Mouse (Mus musculus) yolk sac, embryonic 10.5 days (tissue): ENCODE results near the gene Tshz3.

Experiments
- DNase-seq: peaks from one replicate; pipeline ENCODE4 v3.0.0-alpha.2; 2017; ENCODE audit warnings: low spot score

Gene Tshz3

DNA sequence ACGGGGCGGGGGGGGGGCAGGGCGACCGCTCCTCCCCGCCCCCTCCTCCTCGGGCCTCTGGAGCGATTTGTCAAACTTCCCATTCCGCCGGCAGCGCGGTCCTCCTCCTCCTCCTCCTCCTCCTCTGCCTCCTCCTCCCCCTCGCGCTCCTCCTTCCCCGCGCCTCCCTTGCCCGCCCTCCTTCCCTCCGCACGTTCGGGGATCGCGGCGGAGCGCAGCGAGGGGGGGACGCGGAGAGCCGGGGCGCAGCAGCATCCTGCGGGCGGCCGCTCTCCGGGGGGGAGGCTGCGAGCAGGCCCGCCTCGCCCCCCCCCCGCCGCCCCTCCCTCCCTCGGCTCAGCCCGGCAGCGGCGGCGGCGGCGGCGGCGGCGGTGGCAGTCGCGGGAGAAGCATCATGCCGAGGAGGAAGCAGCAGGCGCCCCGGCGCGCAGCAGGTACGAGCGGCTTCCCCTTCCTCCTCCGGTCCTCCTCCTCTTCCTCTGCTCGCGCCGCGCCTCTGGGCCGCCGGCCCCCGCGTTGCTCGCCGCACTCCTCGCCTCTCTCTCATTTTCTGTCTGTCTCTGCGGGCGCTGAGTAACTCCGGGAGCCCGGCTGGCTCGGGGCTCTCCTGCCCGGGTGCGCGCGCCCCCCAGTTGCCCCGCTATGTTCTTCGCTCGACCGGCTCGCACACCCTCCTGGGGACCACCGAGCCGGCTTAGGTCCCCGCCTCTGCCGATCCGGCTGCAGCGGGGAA lies at the start of gene Tshz3:
TSS of gene Tshz3 (plus strand) at position 263 of the 733 bp plus-strand sequence.
- no peak for DNase-seq

DNA sequence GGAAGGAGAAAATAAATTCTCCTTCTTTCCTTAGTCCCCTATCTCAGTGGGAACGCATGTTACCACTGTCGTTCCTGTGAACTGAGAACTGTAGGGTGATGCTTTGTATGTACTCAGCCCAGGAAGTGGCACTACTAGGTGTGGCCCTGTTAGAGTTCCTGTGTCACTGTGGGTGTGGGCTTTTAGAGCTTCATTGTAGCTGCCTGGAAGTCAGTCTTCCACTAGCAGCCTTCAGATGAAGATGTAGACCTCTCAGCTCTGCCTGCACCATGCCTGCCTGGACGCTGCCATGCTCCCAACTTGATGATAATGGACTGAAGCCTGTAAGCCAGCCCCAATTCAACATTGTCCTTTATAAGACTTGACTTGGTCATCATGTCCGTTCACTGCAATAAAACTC lies 42.0 kb upstream of the Tshz3 start:
- no peak for DNase-seq

DNA sequence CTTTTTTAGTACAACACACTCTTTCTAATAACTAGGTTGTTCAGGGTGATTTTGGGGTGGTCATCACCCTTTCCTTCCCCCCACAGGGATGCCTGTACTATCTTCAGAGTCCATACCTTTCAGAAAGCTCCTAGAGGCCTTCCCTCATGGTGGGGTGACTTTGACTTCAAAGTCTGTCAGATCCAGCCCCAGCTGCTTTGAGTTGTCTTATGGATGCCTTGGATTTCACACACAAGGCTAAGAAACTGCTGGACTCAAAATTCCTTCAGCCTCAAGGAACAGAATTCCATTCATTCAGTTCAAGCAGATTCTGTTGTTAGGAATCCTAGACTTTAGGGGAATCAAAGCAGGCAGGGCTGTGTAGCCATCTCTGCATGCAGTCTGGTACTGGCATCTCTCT lies 41.5 kb upstream of the Tshz3 start:
- no peak for DNase-seq

DNA sequence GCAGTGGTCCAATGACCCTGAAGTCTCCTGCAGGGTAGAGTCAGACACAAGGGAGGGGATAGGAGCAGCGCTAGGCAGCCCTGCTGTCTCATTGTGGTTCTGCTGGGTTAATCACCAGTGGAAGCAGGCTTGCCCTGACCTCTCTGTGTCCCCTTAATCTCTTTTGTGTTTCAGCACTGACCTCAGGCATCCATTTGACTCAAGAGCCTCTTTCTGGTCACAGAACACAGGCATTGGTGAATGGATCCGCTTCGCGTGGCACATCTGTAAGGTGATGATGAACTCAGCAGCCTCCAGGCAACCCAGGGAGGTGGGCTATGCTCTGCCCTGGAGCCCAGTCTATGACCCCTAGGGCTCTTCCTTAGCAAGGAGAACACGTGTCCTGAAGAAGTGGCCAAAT lies 39.6 kb upstream of the Tshz3 start:
- DNase-seq = no peak

DNA sequence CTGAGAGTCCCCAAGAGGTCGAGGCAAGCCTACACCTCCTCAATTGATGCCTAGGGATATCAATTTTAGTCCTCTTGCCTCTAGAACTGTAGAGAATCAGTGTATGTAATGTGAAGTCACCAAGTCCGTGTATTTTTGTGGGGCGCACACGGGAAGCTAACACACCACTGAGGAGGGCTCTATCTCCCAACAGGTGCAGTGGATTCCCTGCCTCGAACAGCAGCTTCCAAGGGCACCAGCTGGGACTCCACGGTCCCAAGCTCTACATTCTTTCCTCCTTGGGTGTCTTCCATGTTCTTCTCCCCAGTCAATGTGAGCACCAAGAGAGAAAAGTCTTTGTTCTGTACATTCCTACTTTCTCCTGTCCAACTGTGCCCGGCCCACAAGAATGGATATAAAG lies 38.7 kb upstream of the Tshz3 start:
- no peak for DNase-seq

DNA sequence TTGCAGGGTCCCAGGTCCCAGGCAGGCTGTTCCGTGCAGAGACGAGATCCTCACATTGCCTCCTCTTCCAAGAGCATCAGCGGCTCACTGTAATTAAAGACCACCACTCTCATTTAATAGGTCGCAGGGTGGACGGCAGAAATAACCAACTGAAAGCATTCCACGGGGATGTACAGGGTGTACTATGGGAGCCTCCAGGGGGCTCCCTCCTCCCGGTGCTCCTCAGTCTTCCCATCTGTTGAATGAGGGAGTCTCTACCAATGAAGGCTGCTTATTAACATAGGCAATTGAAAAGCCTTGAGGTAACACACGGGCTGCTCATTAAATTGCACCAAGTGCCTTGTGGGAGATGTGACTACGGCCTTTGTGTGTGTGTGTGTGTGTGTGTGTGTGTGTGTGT lies 37.3 kb upstream of the Tshz3 start:
- no peak for DNase-seq

DNA sequence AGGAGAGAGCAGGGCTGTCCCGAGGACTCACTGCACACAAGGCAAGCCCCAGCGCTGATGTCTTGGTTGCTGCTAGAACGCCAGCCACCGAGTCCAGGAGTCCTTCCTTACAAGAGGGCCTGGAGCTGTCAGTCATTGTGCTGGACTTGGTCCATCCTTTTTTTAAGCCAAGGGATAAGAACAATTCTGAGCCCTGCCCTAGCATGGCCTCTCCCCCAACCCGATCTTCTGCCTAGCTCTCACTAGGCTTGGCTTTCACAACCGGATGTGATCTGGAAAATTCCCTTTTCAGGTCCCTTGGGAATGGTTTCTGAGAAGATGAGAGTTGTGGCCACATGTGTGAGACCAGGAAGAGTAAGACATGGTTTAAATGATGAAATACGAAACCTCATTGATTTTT lies 34.5 kb upstream of the Tshz3 start:
- DNase-seq = no peak

DNA sequence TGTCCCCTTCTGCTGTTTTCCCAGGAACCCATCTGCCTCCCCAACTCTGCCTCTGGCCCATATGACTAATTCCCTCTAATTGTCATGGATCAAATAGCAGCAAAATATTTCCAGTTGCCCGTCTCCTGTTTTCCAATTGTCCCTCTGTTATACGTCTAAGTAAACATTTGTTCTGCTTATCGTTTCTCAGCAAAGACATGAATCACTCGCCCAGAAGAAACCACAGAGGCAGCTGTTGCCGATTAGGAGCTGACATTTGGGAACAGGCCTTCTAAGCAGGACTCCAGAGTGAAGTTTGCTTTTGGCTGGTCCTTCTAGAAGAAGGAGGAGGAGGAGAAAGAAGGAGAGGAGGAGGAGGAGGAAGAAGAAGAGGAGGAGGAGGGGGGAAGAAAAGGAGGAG lies 30.2 kb upstream of the Tshz3 start:
- no peak for DNase-seq

DNA sequence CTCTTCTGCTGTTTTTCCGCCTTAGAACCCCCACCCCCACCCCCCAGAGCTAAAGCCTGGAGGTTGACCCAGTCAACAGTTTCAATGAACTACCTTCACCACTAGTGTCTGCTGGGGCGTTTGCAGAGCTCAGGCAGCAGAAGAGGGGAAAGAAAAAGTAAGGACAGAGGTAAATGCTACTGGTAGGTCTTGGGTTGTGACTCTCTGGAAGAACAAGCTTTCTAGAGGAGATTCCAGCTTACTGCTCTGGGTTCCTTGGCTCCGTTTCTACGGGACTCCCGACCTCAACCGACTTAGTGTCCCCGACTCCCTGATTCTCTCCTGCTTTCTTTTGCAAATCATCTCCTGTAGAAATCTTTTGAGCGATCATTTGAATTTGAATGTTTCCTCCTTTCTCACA lies 19.9 kb upstream of the Tshz3 start:
- no peak for DNase-seq

DNA sequence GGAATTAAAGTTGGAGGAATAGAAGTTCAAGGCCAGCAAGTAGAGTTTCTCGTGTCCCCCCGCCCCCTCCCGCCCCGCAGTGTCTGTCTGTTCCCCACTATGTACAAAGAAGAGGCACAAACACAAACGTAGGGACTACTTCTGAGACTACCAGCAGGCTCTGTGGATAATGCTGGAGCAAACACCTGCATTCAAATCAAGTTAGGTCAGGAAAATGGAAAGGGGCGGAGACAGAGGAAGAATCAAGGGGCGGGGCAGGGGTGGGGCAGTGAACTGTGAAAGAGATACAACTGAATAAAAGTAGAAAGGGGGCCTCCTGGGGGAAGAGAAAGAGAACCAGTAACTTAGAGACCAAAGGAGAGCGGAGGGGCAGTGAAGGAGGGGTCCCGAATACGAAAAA lies 19.4 kb upstream of the Tshz3 start:
- DNase-seq = no peak

DNA sequence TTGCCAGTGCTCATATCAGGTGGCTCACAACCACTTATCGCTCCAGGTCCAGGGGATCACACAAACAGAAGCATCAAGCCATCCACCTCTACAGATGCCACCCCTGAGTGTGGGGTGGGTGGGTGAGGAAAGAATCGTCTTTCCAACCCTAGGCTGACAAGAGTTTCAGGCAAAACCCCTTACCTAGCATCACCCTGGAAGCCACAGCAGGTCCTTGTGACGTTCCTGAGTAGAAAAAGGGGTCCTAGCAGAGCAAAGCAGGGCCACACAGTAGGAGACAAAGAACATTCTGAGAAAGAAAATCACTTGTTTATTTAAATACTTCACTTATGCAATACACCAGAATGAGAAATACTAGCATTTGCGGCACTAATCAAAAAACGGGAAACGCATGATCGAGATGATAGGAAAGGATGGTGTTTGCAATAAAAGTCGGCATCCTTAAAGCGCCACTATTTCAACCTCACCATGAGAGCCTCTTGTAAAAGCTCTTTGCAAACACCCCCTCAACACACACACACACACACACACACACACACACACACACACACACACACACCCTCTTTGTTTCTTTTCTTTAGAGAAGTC lies 18.8 kb upstream of the Tshz3 start:
- DNase-seq = no peak

DNA sequence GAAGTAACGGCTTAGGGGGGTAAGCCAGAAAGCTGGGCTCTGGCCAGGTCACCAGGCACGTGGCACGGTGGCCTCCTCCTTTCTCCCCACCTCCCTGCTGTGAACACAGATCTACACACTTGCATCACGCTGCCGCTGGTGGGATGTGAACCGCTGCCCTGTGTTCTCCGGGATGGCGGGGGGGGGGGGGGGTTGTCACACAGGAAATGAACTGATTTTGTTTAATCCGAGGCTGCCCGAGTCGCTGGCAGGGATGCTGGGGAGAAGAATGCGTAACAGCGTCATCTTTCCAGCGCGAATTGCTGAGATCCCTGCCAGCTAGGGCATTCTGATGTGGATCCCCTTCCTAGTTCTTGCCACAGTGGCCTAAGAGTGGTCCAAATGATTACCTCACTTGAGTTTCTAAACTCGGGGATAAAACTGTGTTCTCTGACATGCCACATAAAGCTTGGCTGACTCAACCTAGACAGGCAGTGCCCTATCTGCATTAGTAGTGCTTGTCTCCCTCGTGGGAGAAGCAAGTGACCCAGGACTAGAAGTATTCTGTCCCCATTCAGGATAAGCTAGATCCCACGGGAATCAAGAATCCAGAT lies 18.0 kb upstream of the Tshz3 start:
- DNase-seq = no peak

DNA sequence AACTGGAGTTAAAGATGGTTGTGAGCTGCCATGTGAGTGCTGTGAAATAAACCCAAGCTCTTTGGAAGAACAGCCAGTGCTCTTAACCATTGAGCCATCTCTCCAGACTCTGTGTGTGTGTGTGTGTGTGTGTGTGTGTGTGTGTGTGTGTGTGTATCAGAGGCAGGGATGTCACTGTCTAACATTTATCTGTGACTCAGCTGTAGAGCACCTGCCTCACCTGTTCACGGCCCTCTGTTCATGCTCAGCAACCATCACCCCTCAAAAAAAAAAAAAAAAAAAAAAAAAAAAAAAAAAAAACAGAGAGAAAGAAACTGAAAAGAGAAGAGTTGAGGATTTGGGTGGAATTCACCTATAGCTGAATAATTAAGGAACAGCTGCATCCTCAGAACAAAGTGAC lies 10.4 kb upstream of the Tshz3 start:
- no peak for DNase-seq

DNA sequence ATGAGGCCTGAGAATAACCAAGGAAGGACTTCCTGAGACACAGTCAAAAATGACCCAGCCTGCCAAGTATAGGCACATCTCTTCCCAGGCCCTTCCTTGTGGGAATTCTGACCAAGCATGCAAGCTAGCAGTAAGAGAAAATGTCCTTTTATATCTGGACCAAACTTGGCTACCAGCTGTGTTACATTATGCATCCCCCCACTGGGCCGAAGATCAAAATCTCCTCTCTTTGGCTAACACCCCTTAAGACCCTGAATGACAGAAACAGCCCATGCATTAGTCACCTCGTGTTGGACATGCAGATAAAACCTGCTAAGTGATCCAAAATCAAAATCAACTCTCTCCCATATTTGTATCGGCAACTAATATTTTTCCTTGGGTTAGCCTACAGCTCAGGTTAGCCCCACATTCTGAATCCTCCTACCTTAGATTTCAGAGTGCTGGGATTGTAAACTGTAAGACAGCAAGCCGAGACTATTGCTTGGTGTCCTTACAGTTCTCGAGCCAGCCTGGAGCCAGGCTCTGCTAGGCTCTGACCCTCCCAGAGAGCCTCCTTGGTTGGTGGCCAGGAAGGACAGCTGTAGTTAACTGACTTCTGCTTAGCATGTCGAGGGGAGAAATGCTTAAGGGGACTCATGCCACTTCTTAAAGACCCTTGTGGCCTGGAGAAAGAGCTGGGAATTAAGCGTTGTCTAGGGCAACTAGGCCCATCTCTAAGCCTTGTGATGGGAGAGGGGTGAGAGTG lies 8.7 kb upstream of the Tshz3 start:
- DNase-seq = no peak

DNA sequence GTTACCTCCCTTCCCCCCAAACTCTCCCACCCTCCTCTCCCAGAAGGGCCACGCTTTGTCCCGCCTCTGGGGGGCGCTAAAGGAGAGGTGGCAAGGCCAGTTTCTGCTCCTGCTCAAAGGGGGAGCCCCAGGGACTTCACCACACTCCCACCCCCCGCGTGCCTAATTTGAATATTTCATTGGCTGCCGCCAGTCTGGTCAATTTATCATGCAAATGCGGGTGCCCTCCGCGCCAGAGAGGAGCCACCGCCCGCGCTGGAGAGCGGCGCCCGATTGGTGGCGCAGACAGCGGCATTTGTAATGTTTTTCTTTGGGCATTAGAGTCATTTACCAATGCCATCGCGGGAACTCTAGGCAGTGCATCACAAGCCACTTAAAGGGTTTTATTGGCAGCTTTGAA lies 7.4 kb upstream of the Tshz3 start:
- no peak for DNase-seq

DNA sequence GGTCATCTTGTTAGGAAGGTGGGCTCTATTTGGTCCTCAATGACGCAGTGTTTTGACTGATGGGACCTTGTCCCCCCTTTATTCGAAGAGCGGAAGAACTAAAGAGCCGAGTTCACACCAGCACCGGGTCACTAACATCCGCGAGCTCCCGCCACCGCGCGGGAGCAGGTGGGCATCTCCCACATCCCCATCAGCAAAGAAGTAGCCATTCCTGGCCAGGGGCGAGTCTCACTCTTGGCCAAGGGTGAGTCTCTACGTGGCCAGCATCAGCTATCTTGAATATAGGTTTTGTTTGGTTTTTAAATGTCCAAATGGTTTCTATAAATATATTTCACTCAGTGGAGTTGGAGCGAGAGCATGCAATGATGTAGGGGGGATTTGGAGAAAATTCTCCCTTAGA lies 6.3 kb upstream of the Tshz3 start:
- no peak for DNase-seq

DNA sequence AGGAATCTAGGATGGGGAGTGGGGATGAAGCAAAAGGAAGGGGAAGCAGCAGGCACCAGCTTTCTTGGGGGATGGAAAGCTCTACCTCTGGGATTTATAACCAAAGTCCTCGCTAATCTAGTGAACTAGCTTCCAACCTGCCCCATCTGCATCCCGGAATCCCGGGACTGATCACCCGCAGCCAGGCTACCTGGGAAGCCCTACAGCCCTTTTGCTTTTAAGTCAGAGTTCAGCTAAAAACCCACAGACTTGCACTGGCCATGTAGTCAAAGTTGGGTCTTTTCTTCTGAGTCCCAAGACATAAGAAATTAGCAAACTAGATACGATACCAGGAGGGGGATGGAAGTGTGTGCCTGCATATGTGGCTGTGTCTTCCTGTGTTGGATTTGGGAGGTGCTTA lies 5.5 kb upstream of the Tshz3 start:
- no peak for DNase-seq

DNA sequence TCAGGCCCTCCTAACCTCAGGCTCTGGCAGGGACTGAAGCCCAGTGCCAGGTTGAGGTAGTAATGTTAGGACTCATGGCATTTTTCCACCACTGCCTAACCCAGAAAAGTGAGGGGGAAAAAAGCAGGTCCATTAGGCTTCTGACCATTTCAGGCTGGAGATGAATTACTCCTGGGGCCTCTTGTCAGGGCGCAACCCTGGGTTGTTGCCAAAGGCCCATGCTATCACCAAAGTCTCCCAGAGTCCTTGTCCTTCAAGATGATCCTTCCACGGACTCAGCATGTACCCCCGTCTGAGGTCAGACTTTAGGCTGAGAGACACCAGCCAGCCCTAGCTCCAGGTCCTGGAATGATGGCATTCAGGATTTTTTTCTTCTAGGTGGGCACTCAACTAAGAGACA lies 4.8 kb upstream of the Tshz3 start:
- no peak for DNase-seq

DNA sequence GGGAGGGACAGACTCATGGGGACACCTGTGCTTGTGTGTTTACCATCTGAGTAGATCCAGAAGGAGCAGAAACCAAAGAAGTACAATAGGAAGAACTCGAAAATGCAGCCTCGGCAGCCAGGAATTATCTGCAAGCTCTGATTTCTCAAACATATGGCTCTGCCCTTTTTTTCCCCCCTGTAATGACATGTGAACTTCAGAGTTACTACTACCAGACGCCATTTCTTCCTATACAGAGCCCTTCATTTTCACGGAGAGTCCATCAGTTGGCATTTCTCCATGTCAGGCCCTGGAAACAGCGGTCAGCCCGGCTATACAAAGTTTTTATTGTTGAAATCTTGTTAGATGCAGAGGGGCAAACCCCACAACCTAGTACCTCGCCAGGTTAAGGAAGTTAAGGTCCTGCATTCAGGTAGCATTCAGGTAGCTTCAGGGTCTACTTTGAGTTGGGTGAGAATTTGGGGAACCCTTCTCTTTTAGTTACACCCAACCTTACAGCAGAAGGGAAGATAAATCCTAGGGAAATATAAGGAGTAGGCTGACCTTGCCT lies 3.2 kb upstream of the Tshz3 start:
- DNase-seq = no peak

DNA sequence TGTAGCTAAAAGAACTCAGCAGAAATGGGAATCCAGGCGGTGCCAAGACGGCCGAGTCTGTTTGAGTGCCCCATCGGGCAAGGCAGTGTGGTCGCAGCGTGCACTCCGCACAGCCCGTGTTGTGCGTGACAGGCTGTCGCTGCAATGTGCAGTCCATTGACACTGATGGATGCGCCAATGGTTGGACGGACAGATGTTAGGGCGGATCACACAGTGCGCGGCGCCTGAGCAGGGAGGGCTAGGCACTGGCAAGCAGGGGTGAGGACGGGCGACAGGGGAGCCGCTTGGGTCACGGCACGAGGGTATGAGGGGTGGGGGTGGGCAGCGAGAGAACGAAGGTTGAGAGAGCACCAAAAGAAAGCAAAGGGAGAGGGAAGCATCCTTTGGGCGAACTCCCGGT lies 2.6 kb upstream of the Tshz3 start:
- no peak for DNase-seq

DNA sequence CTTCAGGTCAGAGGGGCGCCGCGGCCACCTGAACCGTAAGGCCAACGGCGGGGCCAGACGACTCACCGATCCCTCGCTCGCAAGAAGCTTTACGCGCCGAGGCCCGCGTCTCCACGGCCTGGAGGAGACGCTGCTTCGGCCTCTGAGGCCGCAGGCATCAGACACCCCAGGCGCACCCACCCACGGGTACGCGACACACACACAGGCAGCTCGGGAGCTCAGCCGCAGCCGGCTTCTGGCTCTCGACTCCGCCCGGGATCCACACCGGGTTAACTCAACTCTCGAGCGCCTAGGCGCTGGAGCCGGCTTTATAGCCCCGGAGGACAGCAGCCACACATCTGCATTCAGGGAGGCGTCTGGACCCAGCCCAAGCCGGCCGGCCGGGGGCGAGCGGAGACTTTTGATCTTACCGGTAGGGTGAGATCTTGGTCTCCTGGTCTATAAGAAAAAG lies 2.1 kb upstream of the Tshz3 start:
- DNase-seq = no peak

DNA sequence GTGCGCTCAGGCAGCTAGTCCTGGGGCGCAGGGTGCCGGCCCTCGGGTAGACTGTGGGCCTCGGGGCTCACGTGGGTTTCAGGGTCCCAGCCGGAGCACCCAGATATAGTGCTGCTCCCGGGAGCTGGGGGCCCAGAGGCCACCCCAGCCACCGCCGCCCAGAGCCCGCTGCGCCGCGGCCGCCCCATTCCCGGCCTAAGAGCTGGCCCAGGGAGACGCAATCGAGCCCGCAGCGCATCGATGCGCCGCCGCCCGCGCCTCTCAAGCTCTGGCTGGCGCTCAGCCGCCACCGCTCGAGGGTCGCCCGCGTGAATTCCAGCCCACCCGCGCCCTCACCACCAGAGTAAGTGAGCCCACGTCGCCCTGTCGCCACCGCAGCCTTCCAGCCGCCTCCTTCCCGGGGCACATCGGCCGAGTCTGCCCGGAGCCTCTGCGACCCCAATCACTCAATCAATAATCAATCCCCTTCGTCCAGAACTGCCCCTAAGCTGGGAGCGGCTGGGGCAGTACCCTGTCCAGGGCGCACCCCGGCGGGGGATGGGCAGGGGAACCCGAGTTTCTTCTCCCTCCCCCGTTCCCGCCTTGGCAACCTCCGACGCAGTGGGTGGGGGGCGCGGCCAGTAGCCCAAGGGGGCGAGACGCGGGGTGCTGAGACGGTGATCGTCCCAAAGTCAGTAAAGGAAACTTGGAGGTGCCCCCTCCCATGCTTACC lies 1.4 kb upstream of the Tshz3 start:
- no peak for DNase-seq
